8 mouse cellular contexts compared by ENCODE assay signal in the genomic region with DNA sequence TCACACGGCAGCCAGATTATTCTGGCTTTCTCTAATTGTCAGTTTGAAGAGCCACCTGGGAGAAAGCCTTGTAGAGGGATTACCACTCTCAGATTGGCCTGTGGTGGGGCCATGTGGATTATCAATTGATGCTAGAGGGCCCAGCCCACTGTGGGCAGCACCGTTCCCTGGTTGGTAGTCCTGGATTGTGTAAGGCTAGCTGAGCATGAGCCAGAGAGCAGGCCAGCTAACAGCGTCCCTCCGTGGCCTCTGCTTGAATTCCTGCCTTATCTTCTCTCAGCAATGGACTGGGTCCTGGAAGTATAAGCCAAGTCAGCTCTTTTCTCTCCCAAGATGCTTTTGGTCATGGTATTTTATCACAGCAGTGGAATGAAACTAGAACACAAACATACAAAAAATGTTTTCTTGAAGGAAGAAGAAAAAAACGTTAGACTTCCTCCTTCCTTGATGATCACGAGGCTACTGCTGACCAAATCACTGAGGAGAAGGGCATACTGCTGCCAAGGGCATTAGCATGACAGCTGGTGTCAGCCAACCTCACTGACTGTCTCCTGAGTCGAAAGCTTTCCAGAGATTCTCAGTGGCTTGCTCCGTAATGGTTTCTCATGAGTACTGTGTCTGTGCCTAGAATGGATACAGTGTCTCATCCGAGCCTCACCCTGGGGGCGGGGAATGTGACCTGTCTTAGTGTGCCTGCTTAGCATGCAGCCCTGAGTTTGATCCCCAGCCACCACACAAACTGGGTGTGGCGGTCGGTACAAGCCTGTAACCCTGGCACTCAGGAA. TPM values are rescaled to one million over a fixed set of nuclear protein-coding genes. Genes with fewer than 3 reads are reported as not detected.
DNase-seq lines count a peak whose midpoint lies in the region; ATAC-seq and TF ChIP-seq lines count a peak whose summit lies in the region.

No protein-coding gene starts in this region.

- peak; percentile 68 for DNase-seq in NIH3T3 (ENCODE audit: low read depth)
- DNase-seq in forebrain, embryonic 10.5 days (ENCODE audit: extremely low spot score, low spot score) = no peak
- DNase-seq in heart, postnatal 14 days = peak; percentile 61 to 71
- no peak for DNase-seq in liver, postnatal 0 days
- no peak for DNase-seq in ovary, postnatal 10 days (ENCODE audit: low spot score)

- intact Hi-C loops in heart, postnatal 14 days (cut with DNase I) = loop anchor here (2.0 kb wide), 2 partner anchors 14 to 34 kb away; no protein-coding TSS in a partner anchor

- no peak for TF ChIP-seq POLR2A in olfactory bulb, adult 2 months (IDR thresholded peaks at IDR 0.05; ENCODE audit: insufficient read depth, low read depth, low read length)

- peak; percentile 38 for ATAC-seq in liver, postnatal 0 days
- ATAC-seq in erythroid progenitor cell, adult 5-6 weeks (replicated peaks; ENCODE audit: low FRiP score, poor library complexity, severe bottlenecking) = no peak

- peaks cover 89% of the 10 kb centered on the region for H3K4me1 ChIP-seq in forebrain, embryonic 10.5 days
- H3K4me1 ChIP-seq in liver, postnatal 0 days (ENCODE audit: insufficient read depth) = peaks cover 33% of the 10 kb centered on the region
- peaks cover 38% of the 10 kb centered on the region for H3K4me1 ChIP-seq in olfactory bulb, adult 2 months (ENCODE audit: control insufficient read depth, insufficient read depth, low read length)

- 70% methylated on average over 12 of the region's 12 CpGs for WGBS in forebrain, embryonic 10.5 days
- 40% methylated on average over 12 of the region's 12 CpGs for WGBS in liver, postnatal 0 days (ENCODE audit: insufficient replicate concordance)
- WGBS in olfactory bulb, adult 2 months = 56% methylated on average over 12 of the region's 12 CpGs

- H3K9me3 ChIP-seq in forebrain, embryonic 10.5 days = peaks cover 6% of the 10 kb centered on the region; the same call in 1 of the 2 replicates
- H3K9me3 ChIP-seq in liver, postnatal 0 days (ENCODE audit: low read length) = no peaks in the 10 kb centered on the region

- H3K79me2 ChIP-seq in C2C12 (ENCODE audit: control insufficient read depth, insufficient read depth) = peaks cover 85% of the 10 kb centered on the region

- peak overlapping the region; percentile 27; the same call in 1 of the 2 replicates for H3K4me2 ChIP-seq in liver, postnatal 0 days (ENCODE audit: low read depth, low read length)

- no peak for TF ChIP-seq CTCF in C2C12 (IDR thresholded peaks at IDR 0.05; ENCODE audit: control insufficient read depth, insufficient read depth, insufficient read length)
- TF ChIP-seq CTCF in liver, postnatal 0 days (IDR thresholded peaks at IDR 0.05; ENCODE audit: low read depth) = peak; percentile 43
- TF ChIP-seq CTCF in olfactory bulb, adult 2 months (IDR thresholded peaks at IDR 0.05; ENCODE audit: insufficient read depth, low read depth, low read length) = no peak

- 0 out of 2 replicates have a peak, but pooled peaks have one; percentile 25 for TF ChIP-seq EP300 in liver, postnatal 0 days (IDR thresholded peaks at IDR 0.05; ENCODE audit: low read depth)

- no peak overlapping the region for H3ac ChIP-seq in C2C12 (ENCODE audit: control insufficient read depth, insufficient read length, low read depth)

- H3K27me3 ChIP-seq in C2C12 (ENCODE audit: control insufficient read depth, insufficient read depth, insufficient read length) = no peaks in the 10 kb centered on the region
- no peaks in the 10 kb centered on the region for H3K27me3 ChIP-seq in forebrain, embryonic 10.5 days (ENCODE audit: poor library complexity, severe bottlenecking)
- no peaks in the 10 kb centered on the region for H3K27me3 ChIP-seq in liver, postnatal 0 days (ENCODE audit: insufficient read depth, low read length)

- H3K79me3 ChIP-seq in C2C12 (ENCODE audit: low read depth) = peaks cover 42% of the 10 kb centered on the region

- H3K36me3 ChIP-seq in C2C12 (ENCODE audit: control insufficient read depth, insufficient read depth) = no peaks in the 10 kb centered on the region
- peaks cover 32% of the 10 kb centered on the region for H3K36me3 ChIP-seq in forebrain, embryonic 10.5 days (replicated peaks)
- H3K36me3 ChIP-seq in liver, postnatal 0 days (replicated peaks; ENCODE audit: insufficient read depth, low read length) = peaks cover 6% of the 10 kb centered on the region; the same call in 1 of the 2 replicates

- no peak overlapping the region for H3K4me3 ChIP-seq in C2C12 (ENCODE audit: insufficient read depth, poor library complexity, severe bottlenecking)
- no peak overlapping the region for H3K4me3 ChIP-seq in forebrain, embryonic 10.5 days
- no peak overlapping the region for H3K4me3 ChIP-seq in liver, postnatal 0 days (ENCODE audit: low read depth, low read length)
- H3K4me3 ChIP-seq in olfactory bulb, adult 2 months (ENCODE audit: insufficient read depth, low read depth, low read length) = no peak overlapping the region

- H3K9ac ChIP-seq in liver, postnatal 0 days (replicated peaks) = no peak overlapping the region

- peak overlapping the region; percentile 93 for H3K27ac ChIP-seq in forebrain, embryonic 10.5 days
- H3K27ac ChIP-seq in liver, postnatal 0 days (ENCODE audit: low read depth) = peak overlapping the region; percentile 95
- H3K27ac ChIP-seq in olfactory bulb, adult 2 months (ENCODE audit: insufficient read depth, low read depth, low read length) = peak overlapping the region; percentile 27; the same call in 1 of the 2 replicates

TF ChIP-seq in C2C12, 6 proteins besides CTCF, POLR2A, EP300 and RAD21:
- TF ChIP-seq MYOG (IDR thresholded peaks at IDR 0.05; ENCODE audit: control insufficient read depth, extremely low read depth, insufficient read length) (no peak), USF1 (IDR thresholded peaks at IDR 0.05; ENCODE audit: low read depth) (peak; percentile 65), MYOD1 (IDR thresholded peaks at IDR 0.05; ENCODE audit: control insufficient read depth, insufficient read length, low read depth) (peak; percentile 18), MAX (IDR thresholded peaks at IDR 0.05) (no peak)

RNA-seq across cellular contexts. Expression of gene Trak1, which starts 19.5 kb away (rescaled TPM):
- polyA plus RNA-seq in C2C12 (2012; fragmentation: generic; extraction: Trizol) = 26.6 TPM
- polyA plus RNA-seq in forebrain, embryonic 10.5 days (2016; fragmentation: Nextera tagmentation; extraction: Ambion mirVana) = 24.7 and 27.4 TPM in 2 replicates
- total RNA-seq in heart, postnatal 14 days (2021) = 100 to 1,000 TPM; 323 to 335 TPM
- 4.9 and 5.1 TPM in 2 replicates for polyA plus RNA-seq in liver, postnatal 0 days (2015; fragmentation: Nextera tagmentation; extraction: Ambion mirVana)
- not detected in 2 replicates for polyA plus RNA-seq in olfactory bulb, adult 2 months (2012; ENCODE audit: insufficient read depth, insufficient read length, low replicate concordance, missing spikeins)
- 13.4 and 14.4 TPM in 2 replicates for total RNA-seq in erythroid progenitor cell, adult 5-6 weeks (2015; ENCODE audit: low replicate concordance)
- total RNA-seq in erythroid progenitor cell, adult 5-6 weeks (2017; ENCODE audit: low replicate concordance) = 5.8 and 7.2 TPM in 2 replicates

RNA-seq across cellular contexts. Expression of gene Ulk4, which starts 39.8 kb away (rescaled TPM):
- 1.1 TPM for polyA plus RNA-seq in C2C12 (2012; fragmentation: generic; extraction: Trizol)
- 156 and 164 TPM in 2 replicates for polyA plus RNA-seq in forebrain, embryonic 10.5 days (2016; fragmentation: Nextera tagmentation; extraction: Ambion mirVana)
- 1 to 10 TPM in 1 of 2 experiments, under 1 TPM in 1; 0.49 to 1.0 TPM for total RNA-seq in heart, postnatal 14 days (2021)
- polyA plus RNA-seq in liver, postnatal 0 days (2015; fragmentation: Nextera tagmentation; extraction: Ambion mirVana) = 23.2 and 25.4 TPM in 2 replicates
- polyA plus RNA-seq in olfactory bulb, adult 2 months (2012; ENCODE audit: insufficient read depth, insufficient read length, low replicate concordance, missing spikeins) = not detected in 2 replicates
- 2.5 TPM in 1 of 2 replicates, not detected in the other for total RNA-seq in erythroid progenitor cell, adult 5-6 weeks (2015; ENCODE audit: low replicate concordance)
- total RNA-seq in erythroid progenitor cell, adult 5-6 weeks (2017; ENCODE audit: low replicate concordance) = 3.1 TPM in 1 of 2 replicates, not detected in the other

Comparison
In these comparisons a context has a peak if more than half of its experiments do, and no peak if none do; other contexts are left out.
1. DNase-seq: peak in NIH3T3 (single experiment) and heart, postnatal 14 days (2 of 2); none in forebrain, embryonic 10.5 days (single experiment), liver, postnatal 0 days (single experiment) and ovary, postnatal 10 days (single experiment).
2. H3K27ac ChIP-seq: peak in every context shown above with its lines; median percentile 95 in liver, postnatal 0 days; 93 in forebrain, embryonic 10.5 days; 27 in olfactory bulb, adult 2 months.
3. RNA of gene Ulk4, which starts 39.8 kb away (polyA plus RNA-seq): 156 to 164 TPM in forebrain, embryonic 10.5 days and 23.2 to 25.4 TPM in liver, postnatal 0 days; 1.1 TPM in C2C12 (single experiment) and not detected in olfactory bulb, adult 2 months; every median in the first group is over 10 times any median in the second.